Mouse (Mus musculus) CH12.LX (cell line): ENCODE data around the gene Tent5a. TPM values are rescaled to one million over a fixed set of nuclear protein-coding genes. Genes with fewer than 3 reads are reported as not detected.

Experiments
- DNase-seq: peaks from one replicate; pipeline ENCODE4 v3.0.0-alpha.2; 2013; ENCODE audit errors: extremely low read depth
- H3K27ac ChIP-seq: 2 replicates; pipeline ENCODE4 v1.5.1; 2012; ENCODE audit warnings: low read depth, mild to moderate bottlenecking, control low read depth, moderate library complexity; ENCODE audit not compliant: insufficient read depth
- H3K27me3 ChIP-seq: replicated peaks from 2 replicates; pipeline ENCODE3; 2012; ENCODE audit warnings: inconsistent platforms
- H3K36me3 ChIP-seq, 2 experiments: replicated peaks in 1 of 2; 2 replicates each; pipeline versions ENCODE3 to v1.6.1; 2012; ENCODE audit warnings: inconsistent platforms in 1 of 2, low read length in 1 of 2, mild to moderate bottlenecking in 1 of 2, mixed read lengths in 1 of 2, moderate library complexity in 1 of 2; ENCODE audit not compliant: control insufficient read depth in 1 of 2, insufficient read depth in 1 of 2
- H3K4me1 ChIP-seq, 2 experiments: 2 replicates each; pipeline ENCODE4 v1.6.1; 2012; ENCODE audit warnings: inconsistent platforms in 1 of 2, moderate library complexity in 1 of 2; ENCODE audit not compliant: insufficient read depth in 2 of 2, control insufficient read depth in 1 of 2
- H3K4me2 ChIP-seq: 2 replicates; pipeline ENCODE4 v1.6.1; 2012; ENCODE audit warnings: low read depth, mild to moderate bottlenecking, control low read depth; ENCODE audit not compliant: poor library complexity, insufficient read depth, severe bottlenecking
- H3K4me3 ChIP-seq, 3 experiments: fragments of 150-350 bp in 1 of 3; sonication (generic) in 1 of 3; replicated peaks in 1 of 3; 2 replicates each; pipeline versions ENCODE3 to v1.5.1; 2011 to 2012; ENCODE audit warnings: low read depth in 2 of 3, low read length in 2 of 3, mild to moderate bottlenecking in 2 of 3, moderate library complexity in 2 of 3, control low read depth in 1 of 3, improper control_type of control experiment in 1 of 3, inconsistent platforms in 1 of 3, mixed read lengths in 1 of 3; ENCODE audit not compliant: poor library complexity in 1 of 3
- H3K79me2 ChIP-seq: replicated peaks from 2 replicates; pipeline ENCODE4 v1.6.1; 2012; ENCODE audit warnings: mild to moderate bottlenecking, moderate library complexity; ENCODE audit not compliant: control insufficient read depth, poor library complexity, insufficient read depth, severe bottlenecking; ENCODE audit errors: extremely low read depth
- H3K9ac ChIP-seq: 2 replicates; pipeline ENCODE4 v1.6.1; 2012; ENCODE audit warnings: low read depth, mild to moderate bottlenecking, control low read depth, moderate library complexity; ENCODE audit not compliant: insufficient read depth
- H3K9me3 ChIP-seq: replicated peaks from 2 replicates; pipeline ENCODE3; 2012; ENCODE audit warnings: low read length, inconsistent platforms, mixed read lengths
- BHLHE40 ChIP-seq: IDR thresholded peaks from 2 replicates; pipeline ENCODE4 v1.6.1; 2011; ENCODE audit warnings: mild to moderate bottlenecking, low read depth, low read length, improper control_type of control experiment
- CHD1 ChIP-seq: IDR thresholded peaks from 2 replicates; pipeline ENCODE4 v1.6.1; 2012; ENCODE audit warnings: low read depth, low read length, improper control_type of control experiment, inconsistent platforms
- CTCF ChIP-seq, 2 experiments: IDR thresholded peaks in 1 of 2; conservative IDR thresholded peaks in 1 of 2; 2 replicates each; pipeline ENCODE4 v1.5.1; 2011 to 2012; ENCODE audit warnings: low read depth in 2 of 2, low read length in 2 of 2, improper control_type of control experiment in 1 of 2, inconsistent platforms in 1 of 2, mild to moderate bottlenecking in 1 of 2, moderate library complexity in 1 of 2
- E2F4 ChIP-seq: IDR thresholded peaks from 2 replicates; pipeline ENCODE4 v1.6.1; 2011; ENCODE audit warnings: low read depth, low read length, improper control_type of control experiment; ENCODE audit not compliant: insufficient replicate concordance
- EP300 ChIP-seq: IDR thresholded peaks from 2 replicates; pipeline ENCODE4 v1.6.1; 2011; ENCODE audit warnings: low read length, improper control_type of control experiment
- ETS1 ChIP-seq: conservative IDR thresholded peaks from 2 replicates; pipeline ENCODE4 v1.6.1; 2012; ENCODE audit warnings: low read depth, mild to moderate bottlenecking, inconsistent platforms, low read length, improper control_type of control experiment, moderate library complexity
- GABPA ChIP-seq: IDR thresholded peaks from 2 replicates; pipeline ENCODE4 v1.6.1; 2012; ENCODE audit warnings: low read depth, low read length, improper control_type of control experiment, inconsistent platforms; ENCODE audit not compliant: insufficient replicate concordance
- HCFC1 ChIP-seq: IDR thresholded peaks from 2 replicates; pipeline ENCODE4 v1.6.1; 2012; ENCODE audit warnings: low read depth, mild to moderate bottlenecking, inconsistent platforms, low read length, improper control_type of control experiment
- IRF4 ChIP-seq: IDR thresholded peaks from 2 replicates; pipeline ENCODE4 v1.6.1; 2014; ENCODE audit warnings: low read depth, mild to moderate bottlenecking, inconsistent platforms, low read length, improper control_type of control experiment
- JUN ChIP-seq: IDR thresholded peaks from 2 replicates; pipeline ENCODE4 v1.6.1; 2011; ENCODE audit warnings: low read depth, mild to moderate bottlenecking, low read length, improper control_type of control experiment, moderate library complexity; ENCODE audit not compliant: insufficient read depth
- MAFK ChIP-seq: IDR thresholded peaks from 2 replicates; pipeline ENCODE4 v1.6.1; 2011; ENCODE audit warnings: low read length, improper control_type of control experiment; ENCODE audit not compliant: insufficient replicate concordance
- MAX ChIP-seq: IDR thresholded peaks from 2 replicates; pipeline ENCODE4 v1.6.1; 2011; ENCODE audit warnings: low read length, improper control_type of control experiment
- MYC ChIP-seq: IDR thresholded peaks from 2 replicates; pipeline ENCODE4 v1.6.1; 2011; ENCODE audit warnings: low read depth, mild to moderate bottlenecking, improper control_type of control experiment, low read length
- NRF1 ChIP-seq: IDR thresholded peaks from 2 replicates; pipeline ENCODE4 v1.6.1; 2014; ENCODE audit warnings: low read depth, mild to moderate bottlenecking, inconsistent platforms, low read length, improper control_type of control experiment, moderate library complexity
- PAX5 ChIP-seq: IDR thresholded peaks from 2 replicates; pipeline ENCODE4 v1.6.1; 2012; ENCODE audit warnings: low read length, inconsistent platforms, mixed read lengths
- POLR2A ChIP-seq: IDR thresholded peaks from 2 replicates; pipeline ENCODE4 v1.6.1; 2011; ENCODE audit warnings: low read depth, mild to moderate bottlenecking, improper control_type of control experiment, low read length
- RAD21 ChIP-seq: IDR thresholded peaks from 2 replicates; pipeline ENCODE4 v1.6.1; 2011; ENCODE audit warnings: low read depth, mild to moderate bottlenecking, low read length, improper control_type of control experiment, moderate library complexity
- SMC3 ChIP-seq: IDR thresholded peaks from 2 replicates; pipeline ENCODE4 v1.6.1; 2011; ENCODE audit warnings: low read depth, low read length, improper control_type of control experiment
- TBP ChIP-seq: conservative IDR thresholded peaks from 2 replicates; pipeline ENCODE4 v1.6.1; 2011; ENCODE audit warnings: low read depth, low read length, improper control_type of control experiment
- TCF12 ChIP-seq: IDR thresholded peaks from 2 replicates; pipeline ENCODE4 v1.6.1; 2014; ENCODE audit warnings: low read depth, mild to moderate bottlenecking, inconsistent platforms, low read length, improper control_type of control experiment
- USF2 ChIP-seq: conservative IDR thresholded peaks from 2 replicates; pipeline ENCODE4 v1.6.1; 2011; ENCODE audit warnings: low read depth, low read length, improper control_type of control experiment
- ZC3H11A ChIP-seq: IDR thresholded peaks from 2 replicates; pipeline ENCODE4 v1.6.1; 2012; ENCODE audit warnings: low read depth, mild to moderate bottlenecking, inconsistent platforms, low read length, improper control_type of control experiment
- ZMIZ1 ChIP-seq: IDR thresholded peaks from 2 replicates; pipeline ENCODE4 v1.6.1; 2012; ENCODE audit warnings: low read depth, mild to moderate bottlenecking, inconsistent platforms, low read length, improper control_type of control experiment
- ZNF384 ChIP-seq: IDR thresholded peaks from 2 replicates; pipeline ENCODE4 v1.6.1; 2012; ENCODE audit warnings: low read depth, low read length, improper control_type of control experiment, inconsistent platforms
- dilution Hi-C: fragments of 300-500 bp; cut with MboI; formaldehyde crosslinking; loops from 2 replicates; pipeline ENCODE4 v1.14.3; 2020; ENCODE audit warnings: low sequenced_read_pairs; ENCODE audit not compliant: extremely low pct_unique_long_range_greater_than_20kb, extremely low pct_ligation_motif_present
- in situ Hi-C: fragments of 300-500 bp; cut with MboI; formaldehyde crosslinking; loops from 3 replicates; pipeline ENCODE4 v1.14.3; 2019; ENCODE audit warnings: low sequenced_read_pairs, low pct_ligation_motif_present, low pct_unique_long_range_greater_than_20kb, mixed read lengths
- polyA plus RNA-seq: library from polyadenylated mRNA; unstranded; fragments of >175 nt; gene quantifications from 2 replicates; pipeline ENCODE4 v1.2.1, GENCODE M21; 2012; ENCODE audit warnings: low read depth; ENCODE audit not compliant: insufficient read length
- total RNA-seq, 2 experiments: library from RNA; depleted of rRNA; stranded (reverse); fragments of 300-350 nt in 1 of 2; fragments of >200 nt in 1 of 2; gene quantifications; 2 replicates each; pipeline ENCODE4 v1.2.3; 2012 to 2014

The Tent5a gene
- total and polyA plus RNA-seq, 3 experiments, result 1.2 to 2.6 (median 1.6) TPM

DNA sequence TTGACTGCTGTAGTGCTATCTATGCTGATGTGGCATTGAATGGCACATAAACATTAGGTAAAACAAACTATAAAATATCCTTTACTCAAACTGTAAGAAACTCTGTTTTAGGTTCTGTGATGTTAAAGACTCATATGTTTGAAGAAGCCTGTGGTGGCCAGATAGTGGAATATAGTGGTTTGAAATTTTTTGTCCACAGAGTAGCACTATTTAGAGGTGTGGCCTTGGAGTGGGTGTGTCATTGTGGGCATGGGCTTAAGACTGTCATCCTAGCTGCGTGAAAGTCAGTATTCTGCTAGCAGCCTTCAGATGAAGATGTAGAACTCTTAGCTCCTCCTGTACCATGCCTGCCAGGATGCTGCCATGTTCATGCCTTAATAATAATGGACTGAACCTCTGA lies 11.0 kb downstream of the Tent5a start:
- no peak overlapping the region for H3K9ac ChIP-seq
- H3K4me2 ChIP-seq, result no peak overlapping the region
- H3K27me3 ChIP-seq, result no peaks in the 10 kb centered on the region
- no peaks in the 10 kb centered on the region for H3K4me1 ChIP-seq
- no peak overlapping the region for H3K4me3 ChIP-seq
- H3K9me3 ChIP-seq, result no peaks in the 10 kb centered on the region
- no peaks in the 10 kb centered on the region for H3K36me3 ChIP-seq
- H3K27ac ChIP-seq, result no peak overlapping the region
- in situ Hi-C loops, result no loop called here
- no peak for DNase-seq
- H3K79me2 ChIP-seq, result no peaks in the 10 kb centered on the region
- dilution Hi-C loops, result no loop called here
- TF ChIP-seq BHLHE40 (no peak), MYC (no peak), EP300 (no peak), ZNF384 (no peak), RAD21 (no peak), ETS1 (no peak), USF2 (no peak)

DNA sequence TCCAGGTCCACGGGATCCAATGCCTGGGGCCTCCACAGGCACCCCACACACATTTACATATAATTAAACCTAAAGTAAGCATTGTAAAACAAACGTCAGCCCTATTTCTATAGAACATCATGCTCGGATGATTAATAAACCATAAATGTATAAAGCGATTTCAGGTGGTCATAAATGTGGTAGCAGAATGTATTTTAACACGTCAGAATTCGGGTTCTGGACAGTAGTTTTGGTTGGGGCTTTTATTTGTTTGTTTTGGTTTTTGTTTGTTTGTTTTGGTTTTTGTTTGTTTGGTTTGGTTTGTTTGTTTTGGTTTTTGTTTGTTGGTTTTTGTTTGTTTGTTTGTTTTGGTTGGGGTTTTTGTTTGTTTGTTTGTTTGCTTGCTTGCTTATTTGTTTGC lies 14.7 kb downstream of the Tent5a start, which contains the start of gene Gm11114:
Gene Gm11114 (plus strand): TSS at position 301 of the 400 bp plus-strand sequence.
- in situ Hi-C loops, result no loop called here
- no peak within 1 kb of the TSS for H3K27ac ChIP-seq
- H3K4me2 ChIP-seq, result no peak within 1 kb of the TSS
- H3K9me3 ChIP-seq, result no peaks in the 10 kb centered on the region
- H3K27me3 ChIP-seq, result no peaks in the 10 kb centered on the region
- no peaks in the 10 kb centered on the region for H3K4me1 ChIP-seq
- no peak for DNase-seq
- H3K36me3 ChIP-seq, result no peaks in the 10 kb centered on the region
- H3K4me3 ChIP-seq, result no peak within 1 kb of the TSS
- TF ChIP-seq ZNF384, result no peak
- TF ChIP-seq RAD21, result no peak
- no peak for TF ChIP-seq POLR2A
- no peak for TF ChIP-seq JUN
- dilution Hi-C loops, result no loop called here
- no peak within 1 kb of the TSS for H3K9ac ChIP-seq
- H3K79me2 ChIP-seq, result no peaks in the 10 kb centered on the region

DNA sequence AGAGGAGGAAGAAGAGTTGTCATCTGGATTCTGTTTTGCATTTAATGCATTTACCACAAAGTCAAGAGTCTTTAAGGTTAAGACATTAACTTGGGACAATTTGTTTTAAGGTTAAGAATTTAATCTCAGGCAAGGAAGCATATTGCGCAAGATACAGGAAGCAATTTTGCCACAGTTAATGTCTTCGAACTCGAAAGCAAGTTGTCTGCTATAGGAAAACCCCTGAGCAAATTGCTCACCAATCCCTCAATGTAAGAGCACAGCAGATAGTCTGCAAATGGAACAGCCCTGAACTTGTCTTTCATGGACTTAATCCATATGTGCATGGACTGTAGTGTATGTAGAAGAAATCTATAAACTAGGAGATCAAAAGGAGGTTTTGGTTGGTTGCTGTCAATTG lies 23.8 kb downstream of the Tent5a start:
- Histone ChIP-seq H3K36me3 (no peaks in the 10 kb centered on the region), H3K4me3 (no peak overlapping the region), H3K9ac (no peak overlapping the region), H3K27me3 (no peaks in the 10 kb centered on the region), H3K4me1 (no peaks in the 10 kb centered on the region), H3K4me2 (no peak overlapping the region), H3K79me2 (no peaks in the 10 kb centered on the region), H3K9me3 (no peaks in the 10 kb centered on the region), H3K27ac (no peak overlapping the region)
- dilution Hi-C loops, result no loop called here
- in situ Hi-C loops, result no loop called here
- no peak for DNase-seq
- TF ChIP-seq HCFC1, result no peak
- TF ChIP-seq NRF1, result no peak
- TF ChIP-seq PAX5, result no peak
- no peak for TF ChIP-seq TCF12
- no peak for TF ChIP-seq BHLHE40
- no peak for TF ChIP-seq CTCF (conservative IDR thresholded peaks at IDR 0.05 in 1 of 2, IDR thresholded peaks at IDR 0.05 in 1 of 2; ENCODE audit: low read depth in 2 of 2, low read length in 2 of 2)
- TF ChIP-seq ZC3H11A, result no peak
- no peak for TF ChIP-seq E2F4
- no peak for TF ChIP-seq MYC
- no peak for TF ChIP-seq CHD1
- no peak for TF ChIP-seq ETS1
- no peak for TF ChIP-seq SMC3
- no peak for TF ChIP-seq MAX
- TF ChIP-seq IRF4, result no peak
- TF ChIP-seq ZNF384, result no peak
- no peak for TF ChIP-seq USF2
- TF ChIP-seq MAFK, result no peak
- no peak for TF ChIP-seq TBP
- no peak for TF ChIP-seq ZMIZ1
- TF ChIP-seq GABPA, result no peak
